Mouse (Mus musculus) spleen, postnatal 10 days (tissue): ENCODE results near the gene Lasp1.

Experiments used
- DNase-seq, 2 experiments: peaks; one replicate each; pipeline ENCODE4 v3.0.0; 2021 to 2022; ENCODE audit warnings: low spot score in 2 of 2

The Lasp1 gene

GRCm38 (mm10) chr11:97810970-97811369, 12.2 kb downstream of the Lasp1 start:
- no peak for DNase-seq

- DNase-seq = no peak
These were observed 13.0 kb downstream of the Lasp1 start for GRCm38 (mm10) chr11:97811569-97812362.

- DNase-seq = no peak
These were observed 13.7 kb downstream of the Lasp1 start for GRCm38 (mm10) chr11:97812491-97812921.

GRCm38 (mm10) chr11:97813085-97813484, 14.3 kb downstream of the Lasp1 start:
- DNase-seq = no peak

- no peak for DNase-seq
These were observed 15.1 kb downstream of the Lasp1 start for GRCm38 (mm10) chr11:97813746-97814515.

GRCm38 (mm10) chr11:97815736-97816135, 16.9 kb downstream of the Lasp1 start:
- DNase-seq = no peak

GRCm38 (mm10) chr11:97816176-97816575, 17.4 kb downstream of the Lasp1 start:
- no peak for DNase-seq

GRCm38 (mm10) chr11:97816916-97817315, 18.1 kb downstream of the Lasp1 start:
- no peak for DNase-seq

GRCm38 (mm10) chr11:97817379-97817778, 18.6 kb downstream of the Lasp1 start:
- no peak for DNase-seq

GRCm38 (mm10) chr11:97818003-97818402, 19.2 kb downstream of the Lasp1 start:
- no peak for DNase-seq

GRCm38 (mm10) chr11:97818571-97818970, 19.8 kb downstream of the Lasp1 start:
- no peak for DNase-seq

- DNase-seq = no peak
These were observed 20.3 kb downstream of the Lasp1 start for GRCm38 (mm10) chr11:97819102-97819501.

- DNase-seq = no peak
These were observed 21.1 kb downstream of the Lasp1 start for GRCm38 (mm10) chr11:97819923-97820322.

GRCm38 (mm10) chr11:97820840-97821239, 22.0 kb downstream of the Lasp1 start:
- DNase-seq = no peak

GRCm38 (mm10) chr11:97821401-97822064, 22.7 kb downstream of the Lasp1 start:
- no peak for DNase-seq

- DNase-seq = no peak
These were observed 24.2 kb downstream of the Lasp1 start for GRCm38 (mm10) chr11:97822840-97823603.

GRCm38 (mm10) chr11:97824168-97824567, 25.4 kb downstream of the Lasp1 start:
- no peak for DNase-seq

GRCm38 (mm10) chr11:97824895-97825294, 26.1 kb downstream of the Lasp1 start:
- no peak for DNase-seq

GRCm38 (mm10) chr11:97825295-97825694, 26.5 kb downstream of the Lasp1 start:
- peak in 1 of 2 experiments; percentile 58 for DNase-seq

- DNase-seq = no peak
These were observed 27.2 kb downstream of the Lasp1 start for GRCm38 (mm10) chr11:97825971-97826370.

GRCm38 (mm10) chr11:97826414-97826813, 27.6 kb downstream of the Lasp1 start:
- DNase-seq = no peak

GRCm38 (mm10) chr11:97827654-97828053, 28.9 kb downstream of the Lasp1 start:
- no peak for DNase-seq
